Mouse (Mus musculus) myocyte (in vitro differentiated cells): ENCODE results near the gene Gm10972.
"Not testable (repeated sequence)": the region's sequence is repeated elsewhere in the genome, so short reads cannot be mapped to it uniquely, and the experiment has no call there.

Experiments used
- E2F4 ChIP-seq: IDR thresholded peaks from one replicate; pipeline ENCODE4 v1.6.1; 2011; ENCODE audit warnings: mild to moderate bottlenecking, control low read depth, moderate library complexity; ENCODE audit not compliant: insufficient read depth
- POLR2A ChIP-seq: IDR thresholded peaks from one replicate; pipeline ENCODE4 v1.6.1; 2011; ENCODE audit warnings: low read depth, mild to moderate bottlenecking, control low read depth, moderate library complexity; ENCODE audit not compliant: insufficient read length
- TCF12 ChIP-seq: IDR thresholded peaks from one replicate; pipeline ENCODE4 v1.6.1; 2011; ENCODE audit warnings: mild to moderate bottlenecking, control low read depth; ENCODE audit not compliant: poor library complexity, insufficient read depth, severe bottlenecking

GRCm38 (mm10) chr3:94658740-94659095 is 15.8 kb downstream of the Gm10972 start, which contains the start of gene Tuft1:
- TF ChIP-seq E2F4, TCF12, POLR2A: not testable (repeated sequence)
